Mouse (Mus musculus): ENCODE data around the gene Acat2.
"Not testable (repeated sequence)": the region's sequence is repeated elsewhere in the genome, so short reads cannot be mapped to it uniquely, and the experiment has no call there.

Acat2 gene

GRCm38 (mm10) chr17:12959377-12959776, 1.2 kb downstream of the Acat2 start:
- not testable (repeated sequence) for DNase-seq (ENCODE audit: low spot score)

- peak; percentile 60 for DNase-seq (ENCODE audit: low spot score)
Observed at GRCm38 (mm10) chr17:12956664-12957063, 3.9 kb downstream of the Acat2 start.

DNA sequence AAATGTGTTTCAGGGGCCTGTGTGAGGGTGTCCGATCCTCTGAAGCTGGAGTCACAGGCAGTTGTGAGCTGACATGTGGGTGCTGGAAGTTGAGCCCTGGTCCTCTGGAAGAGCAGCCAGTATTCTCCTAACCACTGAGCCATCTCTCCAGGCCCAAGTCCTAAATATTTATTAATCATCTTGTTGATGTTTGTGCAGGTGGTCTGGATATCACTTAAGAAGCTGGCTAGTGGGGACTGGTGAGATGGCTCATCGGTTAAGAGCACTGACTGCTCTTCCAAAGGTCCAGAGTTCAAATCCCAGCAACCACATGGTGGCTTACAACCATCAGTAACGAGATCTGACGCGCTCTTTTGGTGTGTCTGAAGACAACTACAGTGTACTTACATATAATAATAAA, 10.9 kb downstream of the Acat2 start:
- DNase-seq (ENCODE audit: low spot score), result no peak

DNA sequence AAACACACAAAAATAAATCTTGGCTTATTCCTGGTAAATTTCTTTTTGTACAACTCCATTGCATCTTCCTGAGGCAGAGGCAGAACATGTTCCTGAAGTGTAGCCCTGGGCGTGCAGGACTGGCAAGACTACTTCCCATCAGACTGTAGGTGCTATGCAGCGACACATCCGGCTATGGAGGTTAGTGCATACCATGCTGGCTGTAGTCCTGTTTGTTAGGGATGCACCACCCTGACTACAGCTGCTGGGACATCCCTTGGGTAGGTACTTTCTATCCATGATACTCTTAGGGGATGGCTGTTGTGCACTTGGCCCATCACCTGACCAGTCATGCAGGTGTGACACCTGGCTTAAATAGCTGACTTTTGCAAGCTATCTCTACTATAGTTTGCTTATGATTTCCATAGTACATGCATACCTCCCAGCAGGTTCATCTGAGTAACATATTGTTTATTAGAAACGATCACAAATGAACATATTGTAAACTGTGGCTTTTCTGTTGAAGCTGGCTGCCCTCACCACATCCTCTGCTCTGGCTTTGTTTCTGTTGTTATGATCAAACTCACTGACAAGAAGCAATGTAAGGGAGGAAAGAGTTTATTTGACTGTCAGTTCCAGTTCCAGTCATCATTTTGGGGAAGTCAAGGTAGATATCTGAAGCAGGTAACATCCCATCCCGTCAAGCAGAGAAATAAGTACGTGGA, 17.9 kb downstream of the Acat2 start:
- DNase-seq (ENCODE audit: low spot score), result no peak

DNA sequence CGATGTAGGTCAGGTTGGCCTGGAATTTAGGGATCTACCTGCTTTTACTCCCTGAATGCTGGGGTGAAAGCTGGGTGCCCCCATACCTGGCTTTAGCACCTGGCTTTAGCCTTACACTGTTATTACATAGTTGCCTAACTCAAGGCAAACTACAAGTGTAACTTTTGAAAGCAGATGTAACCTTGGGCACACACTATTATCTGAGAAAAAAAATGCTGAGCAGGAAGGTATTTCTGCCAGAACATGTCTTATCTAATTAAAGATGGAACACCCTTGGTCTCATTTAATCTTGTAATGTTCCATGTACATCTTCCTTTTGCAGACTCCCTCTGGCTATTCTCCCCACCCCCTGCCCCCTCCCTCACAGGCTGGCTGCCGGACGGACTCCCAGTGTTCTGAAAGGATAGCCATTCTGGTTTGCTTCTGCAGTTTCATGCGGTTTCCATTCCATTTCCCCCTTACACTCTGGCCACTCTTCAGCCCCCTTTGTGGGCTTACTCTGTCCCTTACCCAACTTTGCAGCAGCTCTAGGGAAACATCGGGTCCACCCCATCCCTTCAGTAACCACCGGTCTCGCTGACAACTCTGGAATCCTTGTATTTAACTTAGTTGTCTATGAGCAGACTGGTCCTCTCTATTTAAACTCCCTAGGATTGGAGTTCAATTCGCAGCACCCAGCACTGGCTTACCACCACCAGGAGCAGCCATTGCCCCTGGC, 18.8 kb downstream of the Acat2 start:
- peak; percentile 56 for DNase-seq (ENCODE audit: low spot score)

GRCm38 (mm10) chr17:12940151-12940805, 20.3 kb downstream of the Acat2 start, which contains the start of gene Acat3:
TSS of gene Acat3 (minus strand) at chr17:12940600.
- DNase-seq (ENCODE audit: low spot score), result peak; percentile 56

DNA sequence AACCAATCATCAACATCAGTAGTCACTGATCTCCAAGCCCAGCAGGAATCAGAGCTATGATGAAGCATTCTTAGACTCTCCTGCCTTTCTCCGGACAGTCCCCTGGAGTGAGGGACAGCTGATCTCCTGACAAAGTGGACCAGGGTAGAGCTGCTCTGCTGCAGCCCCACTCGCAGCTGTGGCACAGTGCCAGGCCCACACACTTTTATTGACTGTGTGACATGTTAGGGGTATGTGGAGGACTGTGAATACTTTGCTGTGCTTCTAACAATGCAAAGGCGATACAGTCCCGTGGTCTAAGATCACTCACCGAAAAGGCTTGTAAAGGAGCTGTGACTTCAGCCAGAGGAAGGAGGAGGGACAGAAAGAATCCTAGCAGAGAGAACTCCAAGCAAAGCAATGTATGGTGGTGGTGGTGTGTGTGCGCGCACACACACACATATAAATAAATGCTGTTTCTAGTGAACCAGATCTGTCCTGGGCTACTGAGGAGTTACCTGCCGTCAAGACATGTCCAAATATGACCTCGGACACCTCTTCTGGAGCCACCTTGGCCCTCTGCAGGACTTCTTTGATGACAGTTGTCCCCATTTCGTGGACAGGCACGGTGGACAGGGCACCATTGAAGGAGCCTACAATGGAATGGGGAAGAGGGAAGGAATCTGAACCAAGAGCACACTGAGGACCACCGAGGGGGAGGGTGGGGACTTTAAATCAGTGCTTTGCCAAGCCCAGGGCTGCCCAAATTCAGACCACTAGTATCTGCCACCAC, 21.0 kb downstream of the Acat2 start:
- DNase-seq (ENCODE audit: low spot score), result not testable (repeated sequence)

DNA sequence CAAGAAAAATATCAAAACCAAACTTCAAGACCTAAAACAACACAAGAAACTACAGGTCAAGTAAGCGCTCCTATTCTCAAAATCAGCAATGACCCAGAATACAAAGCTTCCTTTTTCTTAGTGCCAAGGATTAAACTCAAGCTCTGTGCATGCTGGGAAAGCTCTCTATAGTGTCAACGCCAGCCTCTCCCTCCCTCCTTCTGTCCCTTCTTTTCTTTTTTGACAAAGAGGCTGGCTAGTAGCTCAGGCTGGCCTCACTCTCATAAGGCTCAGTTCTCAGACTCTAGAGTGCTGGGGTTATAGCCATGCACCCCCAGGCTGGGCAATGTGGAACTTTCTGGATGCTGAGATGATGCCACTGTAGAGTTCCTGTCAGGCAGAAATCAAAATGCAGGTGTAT, 22.5 kb downstream of the Acat2 start:
- DNase-seq (ENCODE audit: low spot score), result no peak

- no peak for DNase-seq (ENCODE audit: low spot score)
Observed at GRCm38 (mm10) chr17:12937412-12937970, 23.1 kb downstream of the Acat2 start.

GRCm38 (mm10) chr17:12935719-12936118, 24.8 kb downstream of the Acat2 start:
- DNase-seq (ENCODE audit: low spot score), result no peak

- DNase-seq (ENCODE audit: low spot score), result not testable (repeated sequence)
Observed at GRCm38 (mm10) chr17:12931576-12931975, 29.0 kb downstream of the Acat2 start.

DNA sequence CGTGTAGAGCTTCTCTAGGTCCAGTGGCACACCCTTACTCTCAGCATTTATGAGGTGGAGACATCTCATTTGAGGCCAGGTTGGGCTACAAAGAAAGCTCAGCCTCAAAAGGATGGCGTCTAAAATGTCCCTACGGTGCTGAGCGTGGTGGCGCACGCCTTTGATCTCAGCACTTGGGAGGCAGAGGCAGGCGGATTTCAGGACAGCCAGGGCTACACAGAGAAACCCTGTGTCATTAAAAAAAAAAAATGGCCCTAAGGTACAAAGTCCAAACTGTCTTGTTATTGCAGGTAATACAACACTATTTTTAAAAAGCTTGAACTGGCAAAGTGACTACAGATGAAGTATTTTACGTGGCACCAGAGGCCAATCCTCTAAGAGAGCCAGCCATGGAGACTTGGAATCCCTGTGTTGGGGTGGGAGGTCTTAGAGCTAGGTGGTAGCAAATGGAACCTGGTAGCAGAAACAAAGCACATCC, 34.8 kb downstream of the Acat2 start:
- no peak for DNase-seq (ENCODE audit: low spot score)

- no peak for DNase-seq (ENCODE audit: low spot score)
Observed at GRCm38 (mm10) chr17:12925001-12925400, 35.5 kb downstream of the Acat2 start.

DNA sequence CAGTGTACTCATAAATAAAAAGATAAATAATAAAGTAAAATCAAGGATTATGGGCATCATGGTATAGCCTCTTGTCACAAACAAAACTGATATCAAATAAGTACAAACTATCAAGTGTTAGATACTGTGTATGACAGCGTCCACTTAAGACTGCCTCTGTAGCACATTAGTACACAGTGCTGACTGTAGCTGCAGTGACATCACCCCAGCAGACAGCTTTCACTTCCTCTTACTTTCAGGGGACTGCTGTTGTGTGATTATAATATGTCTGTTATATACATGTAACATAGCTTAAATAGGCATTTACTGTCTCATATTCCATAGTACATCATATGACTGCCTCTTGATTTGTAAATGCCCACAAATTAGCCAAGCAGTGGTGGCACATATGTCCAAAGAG, 39.5 kb downstream of the Acat2 start:
- no peak for DNase-seq (ENCODE audit: low spot score)

GRCm38 (mm10) chr17:12916588-12917380, 43.8 kb downstream of the Acat2 start:
- DNase-seq (ENCODE audit: low spot score), result peak; percentile 73

GRCm38 (mm10) chr17:12915881-12916583, 44.5 kb downstream of the Acat2 start, which contains the start of gene Mrpl18:
TSS of gene Mrpl18 (minus strand) at chr17:12916345.
- DNase-seq (ENCODE audit: low spot score), result peak; percentile 99

DNA sequence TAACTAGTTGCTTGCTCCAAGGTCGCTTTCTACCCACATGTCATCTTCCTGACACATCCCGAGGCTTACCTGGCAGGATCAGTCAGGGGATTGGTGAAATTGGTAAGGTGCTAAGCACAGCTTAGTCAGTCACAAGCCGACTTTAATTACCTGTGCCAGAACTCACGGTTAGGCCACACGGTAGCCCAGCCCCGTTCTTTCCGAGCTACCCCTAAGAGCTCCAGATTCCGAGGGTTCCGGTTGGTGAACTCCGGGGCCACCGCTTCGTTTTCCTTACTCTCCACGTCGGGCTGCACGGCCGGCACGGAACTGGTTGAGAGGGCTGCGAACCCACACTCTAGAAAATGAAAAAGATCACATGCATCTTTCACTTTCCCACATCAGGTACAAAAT, 45.1 kb downstream of the Acat2 start, which contains the start of gene Tcp1:
Gene Tcp1 (plus strand): TSS at position 214 of the 393 bp plus-strand sequence.
- no peak for DNase-seq (ENCODE audit: low spot score)

- no peak for DNase-seq (ENCODE audit: low spot score)
Observed at GRCm38 (mm10) chr17:12910391-12910790, 50.2 kb downstream of the Acat2 start.

- DNase-seq (ENCODE audit: low spot score), result peak; percentile 63
Observed at GRCm38 (mm10) chr17:12909361-12910280, 50.9 kb downstream of the Acat2 start, which contains the start of gene Pnldc1. TSS of gene Pnldc1 (minus strand) at chr17:12910230.
